Mouse (Mus musculus) central nervous system, embryonic 18 days (tissue): Measurements from ENCODE around the gene Pdia3. TPM values are rescaled to one million over a fixed set of nuclear protein-coding genes. Genes with fewer than 3 reads are reported as not detected.

Source experiments
- polyA plus RNA-seq: library from polyadenylated mRNA; depleted of rRNA; stranded (reverse); fragments of >200 nt; gene quantifications from 2 replicates; pipeline ENCODE4 v1.2.3, GENCODE M21; 2012; rRNA removed

The Pdia3 gene
- polyA plus RNA-seq = 128 and 143 TPM in 2 replicates

GRCm38 (mm10) chr2:121413387-121414042 lies at the start of gene Pdia3, which contains the start of gene Catsper2:
TSS of gene Pdia3 (plus strand) at chr2:121413775.
TSS of gene Catsper2 (minus strand) at chr2:121413792.

DNA sequence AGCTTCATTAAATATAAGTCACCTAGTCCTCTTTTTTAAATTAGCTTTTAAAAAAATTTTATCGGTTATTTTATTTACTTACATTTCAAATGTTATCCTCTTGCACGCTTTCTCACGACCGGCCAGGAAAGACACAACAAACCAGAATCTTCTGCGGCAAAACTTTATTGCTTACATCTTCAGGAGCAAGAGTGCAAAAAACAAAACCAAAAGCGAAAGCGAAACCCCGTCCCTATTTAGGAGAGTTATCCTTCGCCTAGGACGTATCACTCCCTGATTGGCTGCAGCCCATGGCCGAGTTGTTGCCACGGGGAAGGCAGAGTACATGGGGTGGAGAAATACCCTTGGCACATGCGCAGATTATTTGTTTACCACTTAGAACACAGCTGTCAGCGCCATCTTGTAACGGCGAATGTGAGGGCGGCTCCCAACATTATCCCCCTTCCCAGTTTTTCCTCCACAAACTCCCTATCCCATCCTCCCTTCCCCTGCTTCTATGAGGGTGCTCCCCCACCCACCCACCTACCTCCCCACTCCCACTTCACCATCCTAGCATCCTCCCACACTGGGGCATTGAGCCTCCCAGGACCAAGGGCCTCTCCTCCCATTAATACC lies 26.5 kb upstream of the Pdia3 start, which contains the start of gene Strc:
Gene Strc, minus strand, starts transcription at position 208 of the 615 bp plus-strand sequence.

DNA sequence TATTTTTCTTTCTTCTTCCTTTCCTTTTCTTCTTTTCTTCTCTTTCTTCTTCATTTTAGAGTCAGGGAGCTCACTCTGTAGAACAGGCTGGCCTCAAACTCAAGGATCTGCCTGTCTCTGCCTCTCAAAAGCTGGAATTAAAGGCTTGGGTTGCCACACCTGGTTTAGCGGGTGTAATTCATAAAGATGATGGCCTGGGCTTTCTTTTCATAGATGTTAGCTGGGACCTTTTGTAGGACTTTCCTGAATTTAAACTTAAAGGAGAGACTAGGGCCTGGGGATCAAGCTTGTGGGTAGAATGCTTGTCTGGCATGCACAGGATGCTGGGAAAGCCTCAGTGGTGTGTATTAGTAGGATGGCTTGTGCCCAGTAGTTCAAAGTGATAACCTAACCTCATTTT lies 30.6 kb downstream of the Pdia3 start, which contains the start of gene Ell3:
Gene Ell3, minus strand, starts transcription at position 101 of the 400 bp plus-strand sequence.

GRCm38 (mm10) chr2:121448739-121449535 lies 35.4 kb downstream of the Pdia3 start, which contains the start of gene Serf2:
TSS of gene Serf2 (plus strand) at chr2:121449195.

GRCm38 (mm10) chr2:121452990-121453389 lies 39.4 kb downstream of the Pdia3 start, which contains the start of gene Hypk:
TSS of gene Hypk (plus strand) at chr2:121453290.

GRCm38 (mm10) chr2:121456692-121457642 lies 43.4 kb downstream of the Pdia3 start, which contains the start of gene Serinc4:
TSS of gene Serinc4 (minus strand) at chr2:121456781.

GRCm38 (mm10) chr2:121473301-121474179 lies 60.0 kb downstream of the Pdia3 start, which contains the start of gene Mfap1b:
TSS of gene Mfap1b (minus strand) at chr2:121474067.

Other genes with a start within 250 kb of the Pdia3 start
- gene Tubgcp4, start 243.1 kb upstream of the Pdia3 start, polyA plus RNA-seq = 45.6 and 47.1 TPM in 2 replicates
- gene Zscan29, start 242.7 kb upstream of the Pdia3 start, polyA plus RNA-seq = 3.9 and 4.2 TPM in 2 replicates
- gene Trp53bp1, start 142.4 kb upstream of the Pdia3 start, polyA plus RNA-seq = 137 and 139 TPM in 2 replicates
- 24.9 and 26.8 TPM in 2 replicates for gene Map1a, start 124.2 kb upstream of the Pdia3 start, polyA plus RNA-seq
- 27.2 and 30.6 TPM in 2 replicates for gene Ppip5k1, start 58.4 kb upstream of the Pdia3 start, polyA plus RNA-seq
- 87.5 and 102 TPM in 2 replicates for gene Ckmt1, start 56.1 kb upstream of the Pdia3 start, polyA plus RNA-seq
- 0.03 TPM in 2 replicates for gene Strc, start 26.6 kb upstream of the Pdia3 start, polyA plus RNA-seq
- 6.6 and 7.4 TPM in 2 replicates for gene Catsper2, start within 50 bp of the Pdia3 start, polyA plus RNA-seq
- gene Ell3, start 30.5 kb downstream of the Pdia3 start, polyA plus RNA-seq = 0.24 and 0.28 TPM in 2 replicates
- 306 TPM in 2 replicates for gene Serf2, start 35.4 kb downstream of the Pdia3 start, polyA plus RNA-seq
- gene Hypk, start 39.5 kb downstream of the Pdia3 start, polyA plus RNA-seq = 33.0 and 33.8 TPM in 2 replicates
- gene Serinc4, start 43.0 kb downstream of the Pdia3 start, polyA plus RNA-seq = 5.2 and 5.4 TPM in 2 replicates
- 23.4 and 25.3 TPM in 2 replicates for gene Mfap1b, start 60.3 kb downstream of the Pdia3 start, polyA plus RNA-seq
- 14.5 and 14.6 TPM in 2 replicates for gene Mfap1a, start 92.9 kb downstream of the Pdia3 start, polyA plus RNA-seq
- 4.5 and 5.0 TPM in 2 replicates for gene Wdr76, start 92.9 kb downstream of the Pdia3 start, polyA plus RNA-seq